ENCODE assay signal across 10 mouse cellular contexts in genomic region chr15:80681466-80681881, GRCm38 (mm10). TPM values are rescaled to one million over a fixed set of nuclear protein-coding genes. Genes with fewer than 3 reads are reported as not detected.
DNase-seq lines count a peak whose midpoint lies in the region; ATAC-seq and TF ChIP-seq lines count a peak whose summit lies in the region.
"Had no signal": no experiment of that assay in that cellular context is flagged by ENCODE, and none has a peak within 500 bp of the region (broad histone marks: within the 10 kb centered on the region; RNA-seq: fewer than 3 reads in every experiment).

No protein-coding gene starts in this region.

- no peak for TF ChIP-seq POLR2A in thymus, adult 2 months (IDR thresholded peaks at IDR 0.05; ENCODE audit: control insufficient read depth, extremely low read depth, insufficient read depth, low read length, poor library complexity)

- peaks cover 33% of the 10 kb centered on the region for H3K27me3 ChIP-seq in heart, embryonic 13.5 days (replicated peaks)
- no peaks in the 10 kb centered on the region for H3K27me3 ChIP-seq in thymus, adult 2 months (ENCODE audit: control insufficient read depth, insufficient read depth, low read length)

- DNase-seq in heart, adult 8-10 months (ENCODE audit: low spot score), result no peak
- DNase-seq in thymus, adult 2 months, result peak; percentile 56
- no peak for DNase-seq in thymus, adult 18-20 months
- peak; percentile 68 for DNase-seq in thymus, postnatal 4 days
- no peak for DNase-seq in embryo, embryonic 9.5 days (ENCODE audit: extremely low spot score)
- no peak for DNase-seq in ovary, postnatal 14 days (ENCODE audit: low spot score)
- DNase-seq: cerebellum, postnatal 25 days had no signal

- H3K9me3 ChIP-seq in heart, embryonic 13.5 days, result no peaks in the 10 kb centered on the region

- no peak overlapping the region for H3K4me2 ChIP-seq in heart, embryonic 13.5 days

- H3K4me1 ChIP-seq in heart, embryonic 13.5 days, result peaks cover 55% of the 10 kb centered on the region
- H3K4me1 ChIP-seq in thymus, adult 2 months (replicated peaks; ENCODE audit: control insufficient read depth, insufficient read depth, low read length), result peaks cover 47% of the 10 kb centered on the region

- H3K36me3 ChIP-seq in heart, embryonic 13.5 days, result no peaks in the 10 kb centered on the region
- no peaks in the 10 kb centered on the region for H3K36me3 ChIP-seq in thymus, adult 2 months (ENCODE audit: control insufficient read depth, insufficient read depth, low read length)

- ATAC-seq in heart, embryonic 13.5 days (ENCODE audit: extremely low read depth, insufficient number of reproducible peaks, low FRiP score, low TSS enrichment), result no peak
- ATAC-seq in monocyte, adult 5-6 weeks (replicated peaks; ENCODE audit: insufficient number of reproducible peaks, low FRiP score, low TSS enrichment, poor library complexity, severe bottlenecking), result peak; percentile 46; the same call in 1 of the 2 replicates

- no peak overlapping the region for H3K4me3 ChIP-seq in heart, embryonic 13.5 days
- no peak overlapping the region for H3K4me3 ChIP-seq in thymus, adult 2 months (ENCODE audit: control insufficient read depth, insufficient read depth, low read length)

- peak overlapping the region; percentile 54; the same call in 1 of the 2 replicates for H3K9ac ChIP-seq in heart, embryonic 13.5 days

- TF ChIP-seq CTCF in thymus, adult 2 months (IDR thresholded peaks at IDR 0.05; ENCODE audit: borderline replicate concordance, control insufficient read depth, extremely low read depth, insufficient read depth, low read length, poor library complexity), result no peak

- H3K27ac ChIP-seq in heart, embryonic 13.5 days (replicated peaks), result peak overlapping the region; percentile 48; the same call in 1 of the 2 replicates
- H3K27ac ChIP-seq in thymus, adult 2 months (ENCODE audit: control insufficient read depth, insufficient read depth, low read length), result peak overlapping the region; percentile 57
- H3K27ac ChIP-seq: macrophage had no signal

- WGBS in heart, embryonic 13.5 days, result 70% methylated on average over 4 of the region's 4 CpGs
- 10% methylated on average over 4 of the region's 4 CpGs for WGBS in thymus, adult 2 months

RNA-seq across cellular contexts. Expression of gene Fam83f, which starts 9.8 kb away (rescaled TPM):
- polyA plus RNA-seq in heart, embryonic 13.5 days (2015; fragmentation: Nextera tagmentation; extraction: Ambion mirVana), result 0.13 and 0.14 TPM in 2 replicates
- total RNA-seq in heart, adult 8-10 months (2022), result under 1 TPM in 1 of 4 experiments, not detected in 3; 0.09 TPM
- polyA plus RNA-seq in thymus, adult 2 months (2012; rRNA removed), result 3.5 and 5.4 TPM in 2 replicates
- total RNA-seq in monocyte, adult 5-6 weeks (2017), result 0.10 to 0.57 TPM in 2 of 3 replicates, not detected in the other

RNA-seq across cellular contexts. Expression of gene Tnrc6b, which starts 29.6 kb away (rescaled TPM):
- 23.8 and 24.2 TPM in 2 replicates for polyA plus RNA-seq in heart, embryonic 13.5 days (2015; fragmentation: Nextera tagmentation; extraction: Ambion mirVana)
- 10 to 100 TPM; 48.4 to 52.2 (median 48.9) TPM for total RNA-seq in heart, adult 8-10 months (2022)
- polyA plus RNA-seq in thymus, adult 2 months (2012; rRNA removed), result 56.1 and 57.9 TPM in 2 replicates
- 42.3 to 110 TPM (median 48.2 TPM) in 3 replicates for total RNA-seq in monocyte, adult 5-6 weeks (2017)

Comparison
In these comparisons a context has a peak if more than half of its experiments do, and no peak if none do; other contexts are left out.
1. DNase-seq: peak in thymus, adult 2 months (single experiment) and thymus, postnatal 4 days (single experiment); none in heart, adult 8-10 months (single experiment), thymus, adult 18-20 months (0 of 2), embryo, embryonic 9.5 days (single experiment) and ovary, postnatal 14 days (single experiment).